Mouse (Mus musculus) myocyte (in vitro differentiated cells): ENCODE results near the gene Rtl8c.
"Not testable (repeated sequence)": the region's sequence is repeated elsewhere in the genome, so short reads cannot be mapped to it uniquely, and the experiment has no call there.

Experiments
- E2F4 ChIP-seq: IDR thresholded peaks from one replicate; pipeline ENCODE4 v1.6.1; 2011; ENCODE audit warnings: mild to moderate bottlenecking, control low read depth, moderate library complexity; ENCODE audit not compliant: insufficient read depth
- MAX ChIP-seq: IDR thresholded peaks from one replicate; pipeline ENCODE4 v1.6.1; 2011; ENCODE audit warnings: low read depth, mild to moderate bottlenecking, control low read depth
- MYOD1 ChIP-seq, 3 experiments: IDR thresholded peaks; one replicate each; pipeline ENCODE4 v1.6.1; 2011; ENCODE audit warnings: control low read depth in 2 of 3, low read depth in 2 of 3, mild to moderate bottlenecking in 2 of 3, moderate library complexity in 1 of 3; ENCODE audit not compliant: insufficient read length in 2 of 3, control insufficient read depth in 1 of 3
- POLR2A ChIP-seq: IDR thresholded peaks from one replicate; pipeline ENCODE4 v1.6.1; 2011; ENCODE audit warnings: low read depth, mild to moderate bottlenecking, control low read depth, moderate library complexity; ENCODE audit not compliant: insufficient read length
- REST ChIP-seq: IDR thresholded peaks from one replicate; pipeline ENCODE4 v1.6.1; 2011; ENCODE audit warnings: mild to moderate bottlenecking, control low read depth, moderate library complexity; ENCODE audit not compliant: insufficient read depth, insufficient read length
- TCF12 ChIP-seq: IDR thresholded peaks from one replicate; pipeline ENCODE4 v1.6.1; 2011; ENCODE audit warnings: mild to moderate bottlenecking, control low read depth; ENCODE audit not compliant: poor library complexity, insufficient read depth, severe bottlenecking
- USF1 ChIP-seq: IDR thresholded peaks from one replicate; pipeline ENCODE4 v1.6.1; 2011; ENCODE audit warnings: low read depth, mild to moderate bottlenecking, control low read depth, moderate library complexity

DNA sequence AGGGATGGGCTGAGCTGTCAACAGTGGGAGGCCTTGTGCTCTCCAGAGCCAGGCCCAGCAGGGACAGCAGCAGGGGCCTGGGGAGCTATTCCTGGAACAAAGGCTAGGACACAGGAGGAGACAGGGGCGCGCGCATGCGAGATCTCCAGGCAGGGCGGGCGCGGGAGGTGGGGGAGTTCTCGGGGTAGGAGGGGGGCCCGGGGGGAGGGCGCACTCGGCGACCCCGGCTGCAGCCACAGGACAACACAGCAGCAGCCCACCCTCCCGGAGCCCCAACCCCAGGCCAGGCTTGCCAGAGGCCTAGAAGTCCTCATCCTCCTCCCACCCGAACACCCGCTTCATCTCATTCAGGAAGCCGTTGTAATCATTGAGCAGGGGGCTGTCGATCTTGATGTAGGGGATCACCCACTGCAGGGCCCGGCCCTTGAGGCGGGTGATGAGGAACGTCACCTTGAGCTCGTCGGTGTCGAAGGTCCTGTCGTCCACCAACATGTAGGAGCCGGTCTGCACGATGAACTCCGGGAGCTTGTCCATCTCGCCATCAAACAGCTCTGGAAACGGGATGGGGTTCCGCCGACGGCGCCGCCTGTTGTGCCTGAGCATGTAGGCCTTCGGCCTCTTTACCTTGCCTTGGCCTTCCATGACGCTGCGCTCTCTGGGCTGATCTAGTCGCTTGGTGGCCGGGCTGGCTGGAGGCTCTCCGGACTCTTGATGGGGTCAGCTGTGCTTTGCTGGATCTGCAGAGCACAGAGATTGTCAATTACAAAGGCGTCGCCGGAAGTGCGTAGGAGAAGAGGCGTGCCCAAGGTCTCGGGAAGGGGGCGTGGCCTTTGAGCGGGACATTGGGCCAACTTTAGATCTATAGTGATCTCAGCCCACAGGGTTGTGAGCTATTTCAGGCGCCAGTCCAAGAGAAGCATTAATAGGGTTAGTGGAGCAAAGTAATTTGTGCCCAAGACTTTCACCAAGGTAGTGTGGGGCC lies 35.4 kb downstream of the Rtl8c start, which contains the start of gene Rtl8a:
- not testable (repeated sequence) for TF ChIP-seq USF1; POLR2A; REST; MAX; MYOD1 (IDR thresholded peaks at IDR 0.05; ENCODE audit: control insufficient read depth in 1 of 3, insufficient read length in 2 of 3, low read depth in 2 of 3); TCF12; E2F4
